Mouse (Mus musculus) liver, embryonic 14.5 days (tissue): ENCODE data around the gene Prop1.

Experiments used
- CTCF ChIP-seq: IDR thresholded peaks from 2 replicates; pipeline ENCODE4 v1.5.1; 2016; ENCODE audit warnings: antibody characterized with exemption, low read depth, control low read depth
- EP300 ChIP-seq: IDR thresholded peaks from 2 replicates; pipeline ENCODE4 v1.6.1; 2016; ENCODE audit warnings: antibody characterized with exemption, low read depth

DNA sequence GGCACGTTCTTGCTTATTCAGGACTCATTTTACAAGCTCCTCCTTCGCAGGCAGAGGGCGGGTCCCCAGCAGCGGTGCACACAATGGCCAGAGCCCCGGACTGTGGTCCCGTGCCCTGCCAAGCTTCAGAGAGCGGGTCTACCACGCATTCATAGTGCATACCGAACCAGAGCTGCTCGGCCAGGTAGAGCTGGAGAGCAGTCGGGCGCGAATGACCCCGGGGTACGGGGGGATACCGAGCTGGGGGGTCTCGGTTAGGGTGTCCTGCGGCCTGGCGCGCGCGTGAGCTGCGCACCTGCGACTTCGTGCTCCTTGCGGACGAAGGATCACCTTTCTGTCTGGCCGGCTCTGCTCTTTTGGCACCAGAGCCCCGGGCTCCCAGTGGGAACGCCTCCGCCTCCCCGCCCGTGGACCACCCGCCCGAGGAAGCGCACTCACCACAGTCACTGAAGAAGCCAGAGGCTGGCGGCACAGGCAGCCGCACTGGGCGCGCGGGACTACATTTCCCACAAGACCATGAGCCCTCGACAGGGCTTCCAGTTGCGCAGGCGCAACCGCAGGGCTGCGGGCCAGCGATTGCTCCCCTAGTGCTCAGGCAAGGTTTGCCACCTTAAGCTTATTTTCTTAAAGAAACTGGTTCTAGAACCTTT lies 37.8 kb downstream of the Prop1 start, which contains the start of gene Zfp2:
- peak; percentile 68 for TF ChIP-seq CTCF
- no peak for TF ChIP-seq EP300
